Mouse (Mus musculus) CH12.LX (cell line): Measurements from ENCODE around the gene Pcnx4.

Experiments used
- CTCF ChIP-seq, 2 experiments: IDR thresholded peaks in 1 of 2; conservative IDR thresholded peaks in 1 of 2; 2 replicates each; pipeline ENCODE4 v1.5.1; 2011 to 2012; ENCODE audit warnings: low read depth in 2 of 2, low read length in 2 of 2, improper control_type of control experiment in 1 of 2, inconsistent platforms in 1 of 2, mild to moderate bottlenecking in 1 of 2, moderate library complexity in 1 of 2
- E2F4 ChIP-seq: IDR thresholded peaks from 2 replicates; pipeline ENCODE4 v1.6.1; 2011; ENCODE audit warnings: low read depth, low read length, improper control_type of control experiment; ENCODE audit not compliant: insufficient replicate concordance
- EP300 ChIP-seq: IDR thresholded peaks from 2 replicates; pipeline ENCODE4 v1.6.1; 2011; ENCODE audit warnings: low read length, improper control_type of control experiment
- MAZ ChIP-seq: IDR thresholded peaks from 2 replicates; pipeline ENCODE4 v1.6.1; 2012; ENCODE audit warnings: low read depth, mild to moderate bottlenecking, inconsistent platforms, low read length, improper control_type of control experiment, moderate library complexity
- POLR2A ChIP-seq: IDR thresholded peaks from 2 replicates; pipeline ENCODE4 v1.6.1; 2011; ENCODE audit warnings: low read depth, mild to moderate bottlenecking, improper control_type of control experiment, low read length
- SIN3A ChIP-seq: IDR thresholded peaks from 2 replicates; pipeline ENCODE4 v1.6.1; 2012; ENCODE audit warnings: low read length, improper control_type of control experiment, inconsistent platforms
- USF1 ChIP-seq: IDR thresholded peaks from 2 replicates; pipeline ENCODE4 v1.6.1; 2014; ENCODE audit warnings: low read depth, mild to moderate bottlenecking, inconsistent platforms, low read length, improper control_type of control experiment
- ZC3H11A ChIP-seq: IDR thresholded peaks from 2 replicates; pipeline ENCODE4 v1.6.1; 2012; ENCODE audit warnings: low read depth, mild to moderate bottlenecking, inconsistent platforms, low read length, improper control_type of control experiment
- ZMIZ1 ChIP-seq: IDR thresholded peaks from 2 replicates; pipeline ENCODE4 v1.6.1; 2012; ENCODE audit warnings: low read depth, mild to moderate bottlenecking, inconsistent platforms, low read length, improper control_type of control experiment

DNA sequence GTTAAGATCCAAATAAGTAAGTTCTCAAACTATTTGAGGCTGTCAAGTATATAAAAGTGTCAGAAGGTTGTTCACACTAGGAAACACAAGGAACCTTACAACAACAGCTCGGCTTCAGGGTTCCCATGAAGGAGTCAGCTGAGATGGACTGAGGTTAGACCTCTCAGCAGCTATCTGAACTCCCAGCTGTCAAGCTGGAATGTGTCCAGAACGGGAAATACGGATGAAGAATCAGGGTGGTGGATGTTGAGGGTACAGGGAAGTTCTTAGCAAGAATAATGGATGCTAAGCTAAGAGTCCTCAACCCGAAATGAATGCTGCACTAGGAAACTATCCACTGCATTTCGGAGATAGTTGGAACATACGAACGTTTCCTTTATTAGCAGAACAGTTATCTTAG, 3.9 kb upstream of the Pcnx4 start:
- TF ChIP-seq CTCF (conservative IDR thresholded peaks at IDR 0.05 in 1 of 2, IDR thresholded peaks at IDR 0.05 in 1 of 2; ENCODE audit: low read depth in 2 of 2, low read length in 2 of 2) (no peak), SIN3A (no peak), EP300 (no peak), USF1 (no peak), POLR2A (no peak), ZMIZ1 (no peak), ZC3H11A (no peak), E2F4 (no peak), MAZ (no peak)
